Mouse (Mus musculus): Measurements from ENCODE around the gene Fshr.

DNA sequence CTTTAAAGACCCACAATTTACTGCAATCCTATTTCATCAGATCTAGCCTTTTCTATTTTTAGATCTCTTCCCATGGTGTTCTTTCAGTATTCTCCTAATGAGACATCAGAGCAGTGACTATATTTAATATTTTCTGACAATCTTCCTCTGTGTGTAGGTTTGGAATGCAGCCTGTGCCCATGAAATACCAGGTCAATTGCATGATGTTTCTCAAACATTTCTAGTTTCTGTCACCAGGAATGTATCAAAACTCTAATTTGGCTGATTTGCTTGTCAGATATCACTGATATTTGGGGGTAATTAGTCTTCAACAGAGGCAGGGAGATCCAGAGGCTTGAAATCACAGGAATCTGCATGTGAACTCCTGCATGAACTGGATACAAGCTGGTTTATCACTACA lies 186.8 kb downstream of the Fshr start:
- TF ChIP-seq CTCF (IDR thresholded peaks at IDR 0.05; ENCODE audit: control insufficient read depth, insufficient read depth, insufficient read length) (no peak), MAX (IDR thresholded peaks at IDR 0.05) (no peak), USF1 (IDR thresholded peaks at IDR 0.05; ENCODE audit: low read depth) (no peak), CEBPB (IDR thresholded peaks at IDR 0.05; ENCODE audit: low read depth) (no peak), MYOD1 (IDR thresholded peaks at IDR 0.05; ENCODE audit: control insufficient read depth, insufficient read length, low read depth) (no peak), MYOG (IDR thresholded peaks at IDR 0.05; ENCODE audit: control insufficient read depth, extremely low read depth, insufficient read length) (no peak), FOSL1 (IDR thresholded peaks at IDR 0.05; ENCODE audit: insufficient read depth, low read length, poor library complexity, severe bottlenecking) (no peak)

Measured in C2C12 (cell line).